ENCODE assay signal across 12 mouse cellular contexts in genomic region chr19:58913301-58913700, GRCm38 (mm10). TPM values are rescaled to one million over a fixed set of nuclear protein-coding genes. Genes with fewer than 3 reads are reported as not detected.
"Had no signal": no experiment of that assay in that cellular context is flagged by ENCODE, and none has a peak within 500 bp of the region (broad histone marks: within the 10 kb centered on the region; RNA-seq: fewer than 3 reads in every experiment).

No protein-coding gene starts in this region.

- DNase-seq: lung, adult 18-20 months; lung, embryonic 14.5 days; lung, postnatal 10 days; lung, postnatal 4 days; midbrain, embryonic 14.5 days; retina, postnatal 1 day; right cerebral cortex, adult 18-20 months; right cerebral cortex, postnatal 14 days; thymus, adult 2 months; thymus, postnatal 25 days; thymus, postnatal 4 days had no signal

RNA-seq across cellular contexts. Expression of gene Eno4, which starts 29.9 kb away (rescaled TPM):
- polyA plus RNA-seq: spleen, adult 2 months had no signal
